Mouse (Mus musculus) heart, embryonic 16.5 days (tissue): Measurements from ENCODE around the gene Cenpx. TPM values are rescaled to one million over a fixed set of nuclear protein-coding genes. Genes with fewer than 3 reads are reported as not detected.

Source experiments
- ATAC-seq: fragments of 200-750 bp; cut with Nextera tagmentation; replicated peaks from 2 replicates; pipeline ENCODE4 v1.8.0; 2017; ENCODE audit warnings: moderate number of reproducible peaks; ENCODE audit not compliant: insufficient read depth, low FRiP score; ENCODE audit errors: extremely low read depth
- H3K27ac ChIP-seq: fragments of 300-500 bp; sonication (generic); 2 replicates; pipeline ENCODE4 v1.5.1; 2014; ENCODE audit warnings: mild to moderate bottlenecking, low read length, control low read depth, moderate library complexity
- H3K27me3 ChIP-seq: fragments of 300-500 bp; sonication (generic); 2 replicates; pipeline ENCODE4 v1.6.1; 2014; ENCODE audit warnings: low read length, mixed read lengths; ENCODE audit not compliant: control insufficient read depth, insufficient read depth
- H3K36me3 ChIP-seq: fragments of 300-500 bp; sonication (generic); 2 replicates; pipeline ENCODE4 v1.6.1; 2014; ENCODE audit not compliant: control insufficient read depth, insufficient read depth
- H3K4me1 ChIP-seq: fragments of 300-500 bp; sonication (generic); 2 replicates; pipeline ENCODE4 v1.6.1; 2014; ENCODE audit warnings: low read length, mixed read lengths; ENCODE audit not compliant: control insufficient read depth, insufficient read depth
- H3K4me2 ChIP-seq: fragments of 300-500 bp; sonication (generic); 2 replicates; pipeline ENCODE4 v1.6.1; 2014; ENCODE audit warnings: low read depth, mild to moderate bottlenecking, control low read depth, low read length
- H3K4me3 ChIP-seq: fragments of 300-500 bp; sonication (generic); 2 replicates; pipeline ENCODE4 v1.5.1; 2014; ENCODE audit warnings: mild to moderate bottlenecking, control low read depth, low read length
- H3K9ac ChIP-seq: fragments of 300-500 bp; sonication (generic); 2 replicates; pipeline ENCODE4 v1.6.1; 2014; ENCODE audit warnings: low read length, control low read depth
- H3K9me3 ChIP-seq: fragments of 300-500 bp; sonication (generic); replicated peaks from 2 replicates; pipeline ENCODE4 v1.6.1; 2016; ENCODE audit warnings: low read length; ENCODE audit not compliant: control insufficient read depth
- WGBS: fragments of 180-500 bp; shearing (Covaris S2); extraction: QIAGEN DNeasy Blood & Tissue Kit; methylation state at CpG from one replicate; pipeline ENCODE4 v1.1.7; 2014; 5-methylcytosine and 5-hydroxymethylcytosine counted together
- polyA plus RNA-seq: library from polyadenylated mRNA; unstranded; fragments of >200 nt; fragmentation: Nextera tagmentation; extraction: Ambion mirVana; gene quantifications from 2 replicates; pipeline ENCODE4 v1.2.1, GENCODE M21; 2015

The Cenpx gene
- polyA plus RNA-seq, 1 experiment from 2014 or later: 107 TPM

- WGBS: 57% methylated on average over 12 of the region's 12 CpGs
- ATAC-seq: no peak
- Histone ChIP-seq H3K4me2 (peak overlapping the region; percentile 95), H3K9ac (no peak overlapping the region), H3K27ac (no peak overlapping the region), H3K27me3 (peaks cover 17% of the 10 kb centered on the region), H3K36me3 (no peaks in the 10 kb centered on the region), H3K9me3 (no peaks in the 10 kb centered on the region), H3K4me3 (peak overlapping the region; percentile 73; the same call in 1 of the 2 replicates), H3K4me1 (peaks cover 6% of the 10 kb centered on the region)
Observed at GRCm38 (mm10) chr11:120727564-120727963, 14.0 kb upstream of the Cenpx start.

GRCm38 (mm10) chr11:120727169-120727527, 13.6 kb upstream of the Cenpx start, which contains the start of gene Dcxr:
Gene Dcxr (minus strand): TSS chr11:120727281.
- Histone ChIP-seq H3K9ac (peak within 1 kb of the TSS; percentile 73), H3K27me3 (peaks cover 21% of the 10 kb centered on the region), H3K9me3 (no peaks in the 10 kb centered on the region), H3K27ac (no peak within 1 kb of the TSS), H3K4me3 (peak within 1 kb of the TSS; percentile 73), H3K4me1 (peaks cover 6% of the 10 kb centered on the region), H3K4me2 (peak within 1 kb of the TSS; percentile 95), H3K36me3 (no peaks in the 10 kb centered on the region)
- ATAC-seq: peak; percentile 89
- WGBS: under 1% methylated on average over 14 of the region's 14 CpGs

- ATAC-seq: peak; percentile 19; the same call in 1 of the 2 replicates
- no peaks in the 10 kb centered on the region for H3K9me3 ChIP-seq
- peaks cover 22% of the 10 kb centered on the region for H3K27me3 ChIP-seq
- H3K27ac ChIP-seq: no peak overlapping the region
- no peaks in the 10 kb centered on the region for H3K36me3 ChIP-seq
- peak overlapping the region; percentile 73 for H3K4me3 ChIP-seq
- 23% methylated on average over 35 of the region's 36 CpGs for WGBS
- H3K9ac ChIP-seq: peak overlapping the region; percentile 73
- H3K4me2 ChIP-seq: peak overlapping the region; percentile 95
- H3K4me1 ChIP-seq: peaks cover 10% of the 10 kb centered on the region
Observed at GRCm38 (mm10) chr11:120726243-120727168, 13.0 kb upstream of the Cenpx start.

- no peak overlapping the region for H3K9ac ChIP-seq
- H3K36me3 ChIP-seq: peaks cover 6% of the 10 kb centered on the region; the same call in 1 of the 2 replicates
- H3K9me3 ChIP-seq: no peaks in the 10 kb centered on the region
- no peak overlapping the region for H3K27ac ChIP-seq
- no peak overlapping the region for H3K4me2 ChIP-seq
- 83% methylated on average over 7 of the region's 7 CpGs for WGBS
- peaks cover 30% of the 10 kb centered on the region for H3K27me3 ChIP-seq
- H3K4me1 ChIP-seq: peaks cover 18% of the 10 kb centered on the region
- ATAC-seq: no peak
- no peak overlapping the region for H3K4me3 ChIP-seq
Observed at GRCm38 (mm10) chr11:120723509-120723908, 10.0 kb upstream of the Cenpx start.

GRCm38 (mm10) chr11:120722761-120723382, 9.3 kb upstream of the Cenpx start:
- WGBS: 86% methylated on average over 11 of the region's 11 CpGs
- Histone ChIP-seq H3K36me3 (peaks cover 7% of the 10 kb centered on the region; the same call in 1 of the 2 replicates), H3K9me3 (no peaks in the 10 kb centered on the region), H3K27me3 (peaks cover 30% of the 10 kb centered on the region), H3K4me1 (peaks cover 18% of the 10 kb centered on the region), H3K4me2 (no peak overlapping the region), H3K4me3 (no peak overlapping the region), H3K27ac (no peak overlapping the region), H3K9ac (no peak overlapping the region)
- no peak for ATAC-seq

GRCm38 (mm10) chr11:120722067-120722630, 8.6 kb upstream of the Cenpx start:
- WGBS: 21% methylated on average over 21 of the region's 21 CpGs
- peak overlapping the region; percentile 53 for H3K9ac ChIP-seq
- no peaks in the 10 kb centered on the region for H3K9me3 ChIP-seq
- H3K4me1 ChIP-seq: peaks cover 18% of the 10 kb centered on the region
- H3K27ac ChIP-seq: no peak overlapping the region
- H3K4me2 ChIP-seq: peak overlapping the region; percentile 97
- ATAC-seq: no peak
- peaks cover 9% of the 10 kb centered on the region; the same call in 1 of the 2 replicates for H3K36me3 ChIP-seq
- peak overlapping the region; percentile 63 for H3K4me3 ChIP-seq
- peaks cover 30% of the 10 kb centered on the region for H3K27me3 ChIP-seq

GRCm38 (mm10) chr11:120721124-120722066, 7.9 kb upstream of the Cenpx start, which contains the start of gene Rac3:
Gene Rac3 (plus strand): TSS chr11:120721470.
- Histone ChIP-seq H3K9me3 (no peaks in the 10 kb centered on the region), H3K9ac (peak within 1 kb of the TSS; percentile 53), H3K4me3 (peak within 1 kb of the TSS; percentile 63), H3K4me1 (peaks cover 13% of the 10 kb centered on the region), H3K27ac (no peak within 1 kb of the TSS), H3K36me3 (peaks cover 9% of the 10 kb centered on the region; the same call in 1 of the 2 replicates), H3K4me2 (peak within 1 kb of the TSS; percentile 97), H3K27me3 (peaks cover 30% of the 10 kb centered on the region)
- ATAC-seq: peak; percentile 70
- WGBS: 1% methylated on average over 86 of the region's 90 CpGs

- Histone ChIP-seq H3K4me3 (peak overlapping the region; percentile 63), H3K4me2 (peak overlapping the region; percentile 97), H3K36me3 (peaks cover 9% of the 10 kb centered on the region; the same call in 1 of the 2 replicates), H3K27me3 (peaks cover 23% of the 10 kb centered on the region), H3K27ac (no peak overlapping the region), H3K4me1 (peaks cover 13% of the 10 kb centered on the region), H3K9me3 (no peaks in the 10 kb centered on the region), H3K9ac (peak overlapping the region; percentile 53)
- 9% methylated on average over 17 of the region's 17 CpGs for WGBS
- ATAC-seq: 0 out of 2 replicates have a peak, but pooled peaks have one; percentile 4
Observed at GRCm38 (mm10) chr11:120720450-120720849, 6.9 kb upstream of the Cenpx start.
